8 mouse cellular contexts compared by ENCODE assay signal in genomic region chr4:95049884-95050517, GRCm38 (mm10). TPM values are rescaled to one million over a fixed set of nuclear protein-coding genes. Genes with fewer than 3 reads are reported as not detected.
DNase-seq lines count a peak whose midpoint lies in the region; ATAC-seq and TF ChIP-seq lines count a peak whose summit lies in the region.

No protein-coding gene starts in this region.

- H3K4me2 ChIP-seq in hindbrain, postnatal 0 days (ENCODE audit: low read depth, low read length) = peak overlapping the region; percentile 79

- TF ChIP-seq CTCF in hindbrain, postnatal 0 days (IDR thresholded peaks at IDR 0.05; ENCODE audit: low read depth) = peak; percentile 67

- WGBS in hindbrain, postnatal 0 days = under 1% methylated on average over 34 of the region's 34 CpGs

- H3K27ac ChIP-seq in hindbrain, postnatal 0 days = peak overlapping the region; percentile 92

- DNase-seq in NIH3T3 (ENCODE audit: low read depth) = peak; percentile 90
- DNase-seq in cerebellum, adult 9-10 months = peak; percentile 82
- DNase-seq in gastrocnemius, adult 18-20 months (ENCODE audit: low spot score) = peak; percentile 89
- DNase-seq in hindbrain, postnatal 0 days (ENCODE audit: low spot score) = peak; percentile 89
- peak; percentile 57 to 92 for DNase-seq in left cerebral cortex, postnatal 10 days (ENCODE audit: extremely low spot score in 1 of 2, low spot score in 2 of 2)
- peak; percentile 65 for DNase-seq in right cerebral cortex, postnatal 25 days
- peak; percentile 73 for DNase-seq in urinary bladder, postnatal 25 days (ENCODE audit: low spot score)

- no peaks in the 10 kb centered on the region for H3K27me3 ChIP-seq in hindbrain, postnatal 0 days (ENCODE audit: insufficient read depth, low read length)
- H3K27me3 ChIP-seq in megakaryocyte, embryonic 14.5 days (replicated peaks) = no peaks in the 10 kb centered on the region

- H3K9me3 ChIP-seq in hindbrain, postnatal 0 days (ENCODE audit: low read length) = no peaks in the 10 kb centered on the region
- H3K9me3 ChIP-seq in megakaryocyte, embryonic 14.5 days = no peaks in the 10 kb centered on the region

- H3K36me3 ChIP-seq in hindbrain, postnatal 0 days (ENCODE audit: insufficient read depth, low read length) = no peaks in the 10 kb centered on the region
- H3K36me3 ChIP-seq in megakaryocyte, embryonic 14.5 days (replicated peaks; ENCODE audit: low read length) = peaks cover 5% of the 10 kb centered on the region

- peak overlapping the region; percentile 82 for H3K9ac ChIP-seq in hindbrain, postnatal 0 days (replicated peaks; ENCODE audit: low read length)

- ATAC-seq in hindbrain, postnatal 0 days = no peak

- H3K4me1 ChIP-seq in hindbrain, postnatal 0 days (ENCODE audit: insufficient read depth, low read length) = peaks cover 7% of the 10 kb centered on the region
- H3K4me1 ChIP-seq in megakaryocyte, embryonic 14.5 days = peaks cover 34% of the 10 kb centered on the region

- H3K4me3 ChIP-seq in hindbrain, postnatal 0 days (ENCODE audit: low read length) = peak overlapping the region; percentile 84
- peak overlapping the region; percentile 99 for H3K4me3 ChIP-seq in megakaryocyte, embryonic 14.5 days (replicated peaks)

- intact Hi-C loops in left cerebral cortex, postnatal 10 days (cut with DNase I) = loop anchor here (5.0 to 10.0 kb wide), 3 partner anchors 112 to 695 kb away; partner anchors contain the start of gene Fggy

RNA-seq across cellular contexts. Expression of gene Jun, which starts 2.0 kb away (rescaled TPM):
- 100 to 1,000 TPM in 1 of 2 experiments, 10 to 100 TPM in 1; 56.8 to 140 TPM for total RNA-seq in gastrocnemius, adult 18-20 months (2021)
- 74.4 and 86.4 TPM in 2 replicates for total RNA-seq in hindbrain, postnatal 0 days (2014; rRNA removed)
- 57.5 and 59.9 TPM in 2 replicates for polyA plus RNA-seq in hindbrain, postnatal 0 days (2015; fragmentation: Nextera tagmentation; extraction: Ambion mirVana)
- total RNA-seq in left cerebral cortex, postnatal 10 days (2021) = 10 to 100 TPM; 38.0 to 39.8 TPM
- 157 and 392 TPM in 2 replicates for polyA plus RNA-seq in megakaryocyte, embryonic 14.5 days (2012; ENCODE audit: insufficient read depth, low replicate concordance)
